Mouse (Mus musculus): Measurements from ENCODE around the gene Krtap3-2.

DNA sequence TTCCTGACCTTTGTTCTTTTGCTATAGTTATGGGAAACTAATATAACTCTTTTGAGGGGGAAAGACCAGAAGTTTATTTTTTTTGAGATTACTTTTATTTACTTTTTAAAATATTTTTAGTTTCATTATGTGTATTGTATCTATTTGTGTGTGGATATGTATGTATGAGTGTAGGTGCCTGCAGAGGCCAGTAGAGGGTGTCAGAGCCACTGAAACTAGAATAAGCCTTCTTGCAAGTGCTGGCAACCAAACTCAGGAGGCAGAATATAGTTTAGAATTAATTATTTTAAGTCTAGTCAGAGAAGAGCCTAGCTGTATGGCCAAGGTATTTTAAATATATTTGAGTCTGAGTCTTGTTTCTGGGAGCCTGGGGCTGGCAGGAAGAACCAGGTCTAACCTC is 8.8 kb downstream of the Krtap3-2 start:
- TF ChIP-seq CTCF (IDR thresholded peaks at IDR 0.05; ENCODE audit: low read depth, low read length) (no peak), GATA1 (IDR thresholded peaks at IDR 0.05; ENCODE audit: borderline replicate concordance, low read length) (no peak), TAL1 (conservative IDR thresholded peaks at IDR 0.05; ENCODE audit: low read depth, low read length) (no peak), POLR2AphosphoS5 (IDR thresholded peaks at IDR 0.05; ENCODE audit: insufficient replicate concordance, low read depth, low read length) (no peak)

Data from G1E (cell line).